Mouse (Mus musculus): ENCODE results near the gene Tnik.

Tnik gene

GRCm38 (mm10) chr3:28544345-28544869 lies 281.4 kb downstream of the Tnik start:
- no peak for DNase-seq (ENCODE audit: low spot score in 2 of 2)

GRCm38 (mm10) chr3:28547965-28548730 lies 285.1 kb downstream of the Tnik start:
- DNase-seq (ENCODE audit: low spot score in 2 of 2): no peak

- DNase-seq (ENCODE audit: low spot score in 2 of 2): no peak
Measured at GRCm38 (mm10) chr3:28549391-28549790, 286.4 kb downstream of the Tnik start.

GRCm38 (mm10) chr3:28550497-28551093 lies 287.6 kb downstream of the Tnik start:
- peak in 1 of 2 experiments; percentile 51 for DNase-seq (ENCODE audit: low spot score in 2 of 2)

- no peak for DNase-seq (ENCODE audit: low spot score in 2 of 2)
Measured at GRCm38 (mm10) chr3:28551756-28552155, 288.7 kb downstream of the Tnik start.

- DNase-seq (ENCODE audit: low spot score in 2 of 2): no peak
Measured at GRCm38 (mm10) chr3:28554934-28555333, 291.9 kb downstream of the Tnik start.

GRCm38 (mm10) chr3:28555795-28556570 lies 293.0 kb downstream of the Tnik start:
- no peak for DNase-seq (ENCODE audit: low spot score in 2 of 2)

- DNase-seq (ENCODE audit: low spot score in 2 of 2): peak; percentile 71 to 84
Measured at GRCm38 (mm10) chr3:28558328-28558871, 295.4 kb downstream of the Tnik start.

GRCm38 (mm10) chr3:28561408-28561807 lies 298.4 kb downstream of the Tnik start:
- DNase-seq (ENCODE audit: low spot score in 2 of 2): no peak

GRCm38 (mm10) chr3:28562612-28563332 lies 299.8 kb downstream of the Tnik start:
- DNase-seq (ENCODE audit: low spot score in 2 of 2): no peak

GRCm38 (mm10) chr3:28564370-28565357 lies 301.6 kb downstream of the Tnik start:
- DNase-seq (ENCODE audit: low spot score in 2 of 2): no peak

GRCm38 (mm10) chr3:28577301-28577700 lies 314.3 kb downstream of the Tnik start:
- DNase-seq (ENCODE audit: low spot score in 2 of 2): peak in 1 of 2 experiments; percentile 44

- no peak for DNase-seq (ENCODE audit: low spot score in 2 of 2)
Measured at GRCm38 (mm10) chr3:28578950-28579615, 316.1 kb downstream of the Tnik start.

- no peak for DNase-seq (ENCODE audit: low spot score in 2 of 2)
Measured at GRCm38 (mm10) chr3:28585750-28586465, 322.9 kb downstream of the Tnik start.

- no peak for DNase-seq (ENCODE audit: low spot score in 2 of 2)
Measured at GRCm38 (mm10) chr3:28587808-28588207, 324.8 kb downstream of the Tnik start.

- DNase-seq (ENCODE audit: low spot score in 2 of 2): no peak
Measured at GRCm38 (mm10) chr3:28591345-28591744, 328.3 kb downstream of the Tnik start.

- no peak for DNase-seq (ENCODE audit: low spot score in 2 of 2)
Measured at GRCm38 (mm10) chr3:28593922-28594321, 330.9 kb downstream of the Tnik start.

GRCm38 (mm10) chr3:28599476-28599875 lies 336.5 kb downstream of the Tnik start:
- DNase-seq (ENCODE audit: low spot score in 2 of 2): no peak

- no peak for DNase-seq (ENCODE audit: low spot score in 2 of 2)
Measured at GRCm38 (mm10) chr3:28606741-28607140, 343.7 kb downstream of the Tnik start.
